Mouse (Mus musculus): Measurements from ENCODE around the gene Taar7f. TPM values are rescaled to one million over a fixed set of nuclear protein-coding genes. Genes with fewer than 3 reads are reported as not detected.
"Not testable (repeated sequence)": the region's sequence is repeated elsewhere in the genome, so short reads cannot be mapped to it uniquely, and the experiment has no call there.

Gene Taar7f
- polyA plus RNA-seq, 1 experiment from 2014 or later, result not detected

- 72% methylated on average over 2 of the region's 2 CpGs for WGBS
- H3K4me1 ChIP-seq (ENCODE audit: control insufficient read depth, insufficient read depth, low read length), result no peaks in the 10 kb centered on the region
- no peak within 1 kb of the TSS for H3K4me2 ChIP-seq (ENCODE audit: low read depth, severe bottlenecking)
- no peak for ATAC-seq (ENCODE audit: insufficient number of reproducible peaks, low FRiP score, low TSS enrichment, low read depth)
- H3K36me3 ChIP-seq (ENCODE audit: control insufficient read depth, insufficient read depth, low read length), result no peaks in the 10 kb centered on the region
- no peaks in the 10 kb centered on the region for H3K27me3 ChIP-seq (ENCODE audit: control insufficient read depth, insufficient read depth, low read length)
- no peak within 1 kb of the TSS for H3K4me3 ChIP-seq (ENCODE audit: low read depth, low read length)
- no peak within 1 kb of the TSS for H3K9ac ChIP-seq (ENCODE audit: low read length)
- H3K9me3 ChIP-seq (ENCODE audit: control insufficient read depth, low read length), result no peaks in the 10 kb centered on the region
- H3K27ac ChIP-seq (replicated peaks; ENCODE audit: low read depth, low read length), result no peak within 1 kb of the TSS
- DNase-seq (ENCODE audit: low spot score), result no peak
Observed at GRCm38 (mm10) chr10:24092194-24092593, 42.9 kb downstream of the Taar7f start, which contains the start of gene Taar8b. Gene Taar8b (minus strand): TSS chr10:24092294.

- H3K9ac ChIP-seq (ENCODE audit: low read length); H3K4me1 ChIP-seq (ENCODE audit: control insufficient read depth, insufficient read depth, low read length); DNase-seq (ENCODE audit: low spot score); H3K9me3 ChIP-seq (ENCODE audit: control insufficient read depth, low read length); H3K36me3 ChIP-seq (ENCODE audit: control insufficient read depth, insufficient read depth, low read length); ATAC-seq (ENCODE audit: insufficient number of reproducible peaks, low FRiP score, low TSS enrichment, low read depth); H3K27me3 ChIP-seq (ENCODE audit: control insufficient read depth, insufficient read depth, low read length); H3K4me2 ChIP-seq (ENCODE audit: low read depth, severe bottlenecking); H3K4me3 ChIP-seq (ENCODE audit: low read depth, low read length); H3K27ac ChIP-seq (replicated peaks; ENCODE audit: low read depth, low read length): not testable (repeated sequence)
- 80% methylated on average over 2 of the region's 2 CpGs for WGBS
Observed at GRCm38 (mm10) chr10:24097010-24097409, 47.7 kb downstream of the Taar7f start.

Other genes starting within 250 kb of the Taar7f start
- gene Vnn3, start 198.0 kb upstream of the Taar7f start, polyA plus RNA-seq (2014; fragmentation: Nextera tagmentation; extraction: Ambion mirVana), result not detected in 2 replicates
- gene Vnn1, start 154.8 kb upstream of the Taar7f start, polyA plus RNA-seq (2014; fragmentation: Nextera tagmentation; extraction: Ambion mirVana), result 0.33 and 0.37 TPM in 2 replicates
- not detected in 2 replicates for gene Taar1, start 129.2 kb upstream of the Taar7f start, polyA plus RNA-seq (2014; fragmentation: Nextera tagmentation; extraction: Ambion mirVana)
- gene Taar2, start 110.9 kb upstream of the Taar7f start, polyA plus RNA-seq (2014; fragmentation: Nextera tagmentation; extraction: Ambion mirVana), result not detected in 2 replicates
- gene Taar3, start 100.0 kb upstream of the Taar7f start, polyA plus RNA-seq (2014; fragmentation: Nextera tagmentation; extraction: Ambion mirVana), result not detected in 2 replicates
- gene Taar4, start 89.0 kb upstream of the Taar7f start, polyA plus RNA-seq (2014; fragmentation: Nextera tagmentation; extraction: Ambion mirVana), result not detected in 2 replicates
- gene Taar5, start 78.8 kb upstream of the Taar7f start, polyA plus RNA-seq (2014; fragmentation: Nextera tagmentation; extraction: Ambion mirVana), result not detected in 2 replicates
- not detected in 2 replicates for gene Taar6, start 63.9 kb upstream of the Taar7f start, polyA plus RNA-seq (2014; fragmentation: Nextera tagmentation; extraction: Ambion mirVana)
- not detected in 2 replicates for gene Taar7a, start 56.0 kb upstream of the Taar7f start, polyA plus RNA-seq (2014; fragmentation: Nextera tagmentation; extraction: Ambion mirVana)
- not detected in 2 replicates for gene Taar7b, start 49.6 kb upstream of the Taar7f start, polyA plus RNA-seq (2014; fragmentation: Nextera tagmentation; extraction: Ambion mirVana)
- not detected in 2 replicates for gene Taar7d, start 22.3 kb upstream of the Taar7f start, polyA plus RNA-seq (2014; fragmentation: Nextera tagmentation; extraction: Ambion mirVana)
- gene Taar7e, start 11.9 kb upstream of the Taar7f start, polyA plus RNA-seq (2014; fragmentation: Nextera tagmentation; extraction: Ambion mirVana), result not detected in 2 replicates
- not detected in 2 replicates for gene Taar8a, start 27.0 kb downstream of the Taar7f start, polyA plus RNA-seq (2014; fragmentation: Nextera tagmentation; extraction: Ambion mirVana)
- gene Taar8b, start 42.8 kb downstream of the Taar7f start, polyA plus RNA-seq (2014; fragmentation: Nextera tagmentation; extraction: Ambion mirVana), result not detected in 2 replicates
- not detected in 2 replicates for gene Taar8c, start 52.4 kb downstream of the Taar7f start, polyA plus RNA-seq (2014; fragmentation: Nextera tagmentation; extraction: Ambion mirVana)
- not detected in 2 replicates for gene Taar9, start 60.0 kb downstream of the Taar7f start, polyA plus RNA-seq (2014; fragmentation: Nextera tagmentation; extraction: Ambion mirVana)
- gene Stx7, start 99.8 kb downstream of the Taar7f start, polyA plus RNA-seq (2014; fragmentation: Nextera tagmentation; extraction: Ambion mirVana), result 46.6 and 48.4 TPM in 2 replicates
- gene Moxd1, start 174.0 kb downstream of the Taar7f start, polyA plus RNA-seq (2014; fragmentation: Nextera tagmentation; extraction: Ambion mirVana), result 9.2 and 10.5 TPM in 2 replicates

All from limb, embryonic 11.5 days (tissue).